Mouse (Mus musculus) liver, embryonic 14.5 days (tissue): ENCODE measurements around the gene Sh3rf1. TPM values are rescaled to one million over a fixed set of nuclear protein-coding genes. Genes with fewer than 3 reads are reported as not detected.

ENCODE experiments used
- ATAC-seq: fragments of 200-750 bp; cut with Nextera tagmentation; 2 replicates; pipeline ENCODE4 v1.8.0; 2017; ENCODE audit warnings: moderate number of reproducible peaks, mild to moderate bottlenecking, moderate library complexity; ENCODE audit not compliant: insufficient read depth
- DNase-seq, 3 experiments: peaks; one replicate each; pipeline ENCODE4 v3.0.0-alpha.2; 2012 to 2013; ENCODE audit warnings: low read depth in 3 of 3, low spot score in 3 of 3
- H3K27ac ChIP-seq: fragments of 300-500 bp; sonication (generic); 2 replicates; pipeline ENCODE4 v1.5.1; 2014; ENCODE audit warnings: moderate library complexity, mild to moderate bottlenecking, control low read depth, inconsistent platforms
- H3K27me3 ChIP-seq: fragments of 300-500 bp; sonication (generic); 2 replicates; pipeline ENCODE4 v1.6.1; 2014; ENCODE audit warnings: mild to moderate bottlenecking, low read length, moderate library complexity; ENCODE audit not compliant: control insufficient read depth, insufficient read depth
- H3K36me3 ChIP-seq: fragments of 300-500 bp; sonication (generic); replicated peaks from 2 replicates; pipeline ENCODE4 v1.6.1; 2014; ENCODE audit warnings: low read depth; ENCODE audit not compliant: control insufficient read depth, insufficient read depth
- H3K4me1 ChIP-seq, 2 experiments: fragments of 200-500 bp in 1 of 2; fragments of 300-500 bp in 1 of 2; sonication (generic) in 1 of 2; replicated peaks; 2 replicates each; pipeline ENCODE4 v1.6.1; 2012 to 2014; ENCODE audit warnings: antibody characterized with exemption in 1 of 2, inconsistent platforms in 1 of 2, low read length in 1 of 2; ENCODE audit not compliant: control insufficient read depth in 2 of 2, insufficient read depth in 2 of 2
- H3K4me2 ChIP-seq: fragments of 300-500 bp; sonication (generic); 2 replicates; pipeline ENCODE4 v1.6.1; 2014; ENCODE audit warnings: low read depth, mild to moderate bottlenecking, control low read depth, moderate library complexity
- H3K4me3 ChIP-seq, 2 experiments: fragments of 200-500 bp in 1 of 2; fragments of 300-500 bp in 1 of 2; sonication (generic) in 1 of 2; 2 replicates each; pipeline ENCODE4 v1.5.1; 2012 to 2014; ENCODE audit warnings: low read depth in 2 of 2, low read length in 2 of 2, mild to moderate bottlenecking in 2 of 2, control low read depth in 1 of 2, inconsistent platforms in 1 of 2, moderate library complexity in 1 of 2; ENCODE audit not compliant: insufficient read depth in 1 of 2
- H3K9ac ChIP-seq: fragments of 300-500 bp; sonication (generic); replicated peaks from 2 replicates; pipeline ENCODE4 v1.6.1; 2014; ENCODE audit warnings: mild to moderate bottlenecking, control low read depth, moderate library complexity
- H3K9me3 ChIP-seq: fragments of 300-500 bp; sonication (generic); 2 replicates; pipeline ENCODE4 v1.6.1; 2016; ENCODE audit warnings: low read length, mixed read lengths; ENCODE audit not compliant: control insufficient read depth
- CTCF ChIP-seq: IDR thresholded peaks from 2 replicates; pipeline ENCODE4 v1.5.1; 2016; ENCODE audit warnings: antibody characterized with exemption, low read depth, control low read depth
- EP300 ChIP-seq: IDR thresholded peaks from 2 replicates; pipeline ENCODE4 v1.6.1; 2016; ENCODE audit warnings: antibody characterized with exemption, low read depth
- WGBS: fragments of 180-500 bp; shearing (Covaris S2); extraction: QIAGEN DNeasy Blood & Tissue Kit; methylation state at CpG from one replicate; pipeline ENCODE4 v1.1.7; 2014; ENCODE audit not compliant: insufficient replicate concordance; 5-methylcytosine and 5-hydroxymethylcytosine counted together
- polyA plus RNA-seq, 2 experiments: library from polyadenylated mRNA; depleted of rRNA in 1 of 2; stranded (reverse) in 1 of 2; unstranded in 1 of 2; fragments of >200 nt; fragmentation: Nextera tagmentation in 1 of 2; extraction: Ambion mirVana in 1 of 2; gene quantifications; 2 replicates each; pipeline versions ENCODE4 v1.2.1 to v1.2.3; 2012 to 2014

Gene Sh3rf1
- polyA plus RNA-seq, 2 experiments = 0.61 to 0.85 TPM

- TF ChIP-seq EP300 (no peak), CTCF (no peak)
- H3K4me1 ChIP-seq = peaks cover 0 to 4% of the 10 kb centered on the region in 2 experiments; a peak in 2 of 4 replicates
- 40% methylated on average over 7 of the region's 7 CpGs for WGBS
- no peaks in the 10 kb centered on the region for H3K9me3 ChIP-seq
- H3K36me3 ChIP-seq = no peaks in the 10 kb centered on the region
- H3K4me2 ChIP-seq = no peak overlapping the region
- no peak overlapping the region for H3K9ac ChIP-seq
- H3K4me3 ChIP-seq = no peak overlapping the region
- no peaks in the 10 kb centered on the region for H3K27me3 ChIP-seq
- ATAC-seq (no peak), DNase-seq (no peak)
- no peak overlapping the region for H3K27ac ChIP-seq
Observed at GRCm38 (mm10) chr8:61305451-61306070, 81.9 kb downstream of the Sh3rf1 start.

GRCm38 (mm10) chr8:61306501-61307112 is 82.9 kb downstream of the Sh3rf1 start:
- no peak for DNase-seq
- TF ChIP-seq CTCF = no peak
- no peak for TF ChIP-seq EP300
- no peak for ATAC-seq
- H3K27me3 ChIP-seq = no peaks in the 10 kb centered on the region
- no peak overlapping the region for H3K4me2 ChIP-seq
- no peaks in the 10 kb centered on the region for H3K9me3 ChIP-seq
- 60% methylated on average over 4 of the region's 4 CpGs for WGBS
- no peak overlapping the region for H3K27ac ChIP-seq
- no peaks in the 10 kb centered on the region for H3K36me3 ChIP-seq
- H3K9ac ChIP-seq = no peak overlapping the region
- peaks cover 0 to 5% of the 10 kb centered on the region in 2 experiments; a peak in 2 of 4 replicates for H3K4me1 ChIP-seq
- H3K4me3 ChIP-seq = no peak overlapping the region

- Histone ChIP-seq H3K4me2 (no peak overlapping the region), H3K27ac (no peak overlapping the region), H3K4me3 (no peak overlapping the region), H3K9me3 (no peaks in the 10 kb centered on the region), H3K9ac (no peak overlapping the region), H3K36me3 (no peaks in the 10 kb centered on the region), H3K4me1 (peaks cover 0 to 5% of the 10 kb centered on the region in 2 experiments; a peak in 2 of 4 replicates), H3K27me3 (no peaks in the 10 kb centered on the region)
- ATAC-seq (no peak), DNase-seq (no peak)
- TF ChIP-seq EP300 = no peak
Observed at GRCm38 (mm10) chr8:61308896-61309295, 85.2 kb downstream of the Sh3rf1 start.

GRCm38 (mm10) chr8:61309530-61310402 is 86.1 kb downstream of the Sh3rf1 start:
- H3K4me1 ChIP-seq = peaks cover 0 to 5% of the 10 kb centered on the region in 2 experiments; a peak in 2 of 4 replicates
- no peak for ATAC-seq
- no peak overlapping the region for H3K4me3 ChIP-seq
- DNase-seq = no peak
- no peak overlapping the region for H3K27ac ChIP-seq
- no peaks in the 10 kb centered on the region for H3K36me3 ChIP-seq
- no peak overlapping the region for H3K4me2 ChIP-seq
- WGBS = 66% methylated on average over 20 of the region's 20 CpGs
- no peaks in the 10 kb centered on the region for H3K9me3 ChIP-seq
- TF ChIP-seq CTCF (no peak), EP300 (no peak)
- no peaks in the 10 kb centered on the region for H3K27me3 ChIP-seq
- no peak overlapping the region for H3K9ac ChIP-seq

GRCm38 (mm10) chr8:61310403-61310871 is 86.8 kb downstream of the Sh3rf1 start:
- Histone ChIP-seq H3K4me2 (no peak overlapping the region), H3K27me3 (no peaks in the 10 kb centered on the region), H3K4me3 (no peak overlapping the region), H3K36me3 (no peaks in the 10 kb centered on the region), H3K27ac (no peak overlapping the region), H3K9me3 (no peaks in the 10 kb centered on the region), H3K4me1 (peaks cover 0 to 3% of the 10 kb centered on the region in 2 experiments; a peak in 2 of 4 replicates), H3K9ac (no peak overlapping the region)
- no peak for TF ChIP-seq CTCF
- TF ChIP-seq EP300 = no peak
- DNase-seq = no peak
- 63% methylated on average over 9 of the region's 9 CpGs for WGBS
- no peak for ATAC-seq
